Mouse (Mus musculus): ENCODE data around the gene Tgfbr1. TPM values are rescaled to one million over a fixed set of nuclear protein-coding genes. Genes with fewer than 3 reads are reported as not detected.
A peak's percentile ranks its signal among the peaks of the same experiment; 100 is the strongest.

The Tgfbr1 gene
- total and polyA plus RNA-seq, 3 experiments: 4.3 to 4.5 TPM; not detected in 1

- TF ChIP-seq TBP (IDR thresholded peaks at IDR 0.05; ENCODE audit: low read depth, low read length) (0 out of 2 replicates have a peak, but pooled peaks have one; percentile 16), ELF1 (IDR thresholded peaks at IDR 0.05; ENCODE audit: low read depth, low read length) (no peak), MXI1 (IDR thresholded peaks at IDR 0.05; ENCODE audit: low read depth, low read length) (0 out of 2 replicates have a peak, but pooled peaks have one; percentile 21), SMC3 (IDR thresholded peaks at IDR 0.05; ENCODE audit: low read depth, low read length) (peak; percentile 5; the same call in 1 of the 2 replicates)
These were observed 67.2 kb downstream of the Tgfbr1 start for GRCm38 (mm10) chr4:47420191-47420590.

GRCm38 (mm10) chr4:47422194-47422593, 69.2 kb downstream of the Tgfbr1 start:
- Histone ChIP-seq H3K9me3 (replicated peaks; ENCODE audit: insufficient read depth, low read length) (no peaks in the 10 kb centered on the region), H3K79me2 (ENCODE audit: control insufficient read depth, insufficient read depth, low read length, poor library complexity) (no peaks in the 10 kb centered on the region), H3K36me3 (ENCODE audit: control insufficient read depth in 1 of 2, insufficient read depth in 2 of 2, low read length in 2 of 2) (peaks cover 0 to 10% of the 10 kb centered on the region in 2 experiments; a peak in 2 of 4 replicates), H3K9ac (ENCODE audit: control insufficient read depth, low read depth, low read length, poor library complexity, severe bottlenecking) (no peak overlapping the region), H3K4me3 (ENCODE audit: control insufficient read depth in 1 of 2, insufficient read depth in 1 of 2, low read depth in 2 of 2, low read length in 2 of 2) (no peak overlapping the region), H3K27ac (ENCODE audit: control insufficient read depth, low read depth, low read length) (no peak overlapping the region), H3K27me3 (ENCODE audit: control insufficient read depth in 1 of 2, insufficient read depth in 2 of 2, low read length in 2 of 2) (no peaks in the 10 kb centered on the region), H3K4me1 (ENCODE audit: control insufficient read depth in 1 of 2, insufficient read depth in 2 of 2, low read length in 2 of 2) (peaks cover 0 to 10% of the 10 kb centered on the region in 2 experiments; a peak in 2 of 4 replicates)
- TF ChIP-seq MYB (IDR thresholded peaks at IDR 0.05; ENCODE audit: low read depth, low read length): no peak
- TF ChIP-seq NRF1 (IDR thresholded peaks at IDR 0.05; ENCODE audit: insufficient read depth, low read depth, low read length, poor library complexity, severe bottlenecking): no peak
- TF ChIP-seq POLR2AphosphoS5 (IDR thresholded peaks at IDR 0.05; ENCODE audit: borderline replicate concordance, low read depth, low read length): no peak
- no peak for TF ChIP-seq UBTF (IDR thresholded peaks at IDR 0.05; ENCODE audit: borderline replicate concordance, insufficient read depth, low read depth, low read length)
- no peak for TF ChIP-seq RCOR1 (IDR thresholded peaks at IDR 0.05; ENCODE audit: low read depth, low read length)
- peak; percentile 62 for TF ChIP-seq TAL1 (IDR thresholded peaks at IDR 0.05; ENCODE audit: low read length)
- TF ChIP-seq MXI1 (IDR thresholded peaks at IDR 0.05; ENCODE audit: low read depth, low read length): no peak
- no peak for TF ChIP-seq POLR2A (IDR thresholded peaks at IDR 0.05; ENCODE audit: control insufficient read depth in 1 of 2, insufficient read depth in 1 of 2, low read depth in 1 of 2, low read length in 2 of 2, poor library complexity in 1 of 2)
- TF ChIP-seq KAT2A (conservative IDR thresholded peaks at IDR 0.05; ENCODE audit: low read depth, low read length): no peak
- 0 out of 2 replicates have a peak, but pooled peaks have one; percentile 36 for TF ChIP-seq ETS1 (IDR thresholded peaks at IDR 0.05; ENCODE audit: low read depth, low read length)
- peak in 1 of 2 experiments; percentile 52; a peak in 2 of 4 replicates for TF ChIP-seq EP300 (IDR thresholded peaks at IDR 0.05; ENCODE audit: low read depth in 1 of 2, low read length in 2 of 2)
- TF ChIP-seq JUND (IDR thresholded peaks at IDR 0.05; ENCODE audit: low read depth, low read length): no peak
- TF ChIP-seq CHD1 (IDR thresholded peaks at IDR 0.05; ENCODE audit: low read depth, low read length): no peak
- no peak for TF ChIP-seq RAD21 (IDR thresholded peaks at IDR 0.05; ENCODE audit: low read depth, low read length)
- TF ChIP-seq USF1 (IDR thresholded peaks at IDR 0.05; ENCODE audit: low read depth, low read length): no peak
- DNase-seq (ENCODE audit: low read depth, low spot score): peak; percentile 56

More at GRCm38 (mm10) chr4:47420191-47420590, 67.2 kb downstream of the Tgfbr1 start:
- H3K27ac ChIP-seq (ENCODE audit: control insufficient read depth, low read depth, low read length): no peak overlapping the region
- peak overlapping the region; percentile 19 to 36; a peak in 3 of 4 replicates for H3K4me3 ChIP-seq (ENCODE audit: control insufficient read depth in 1 of 2, insufficient read depth in 1 of 2, low read depth in 2 of 2, low read length in 2 of 2)
- peak overlapping the region; percentile 20; the same call in 1 of the 2 replicates for H3K9ac ChIP-seq (ENCODE audit: control insufficient read depth, low read depth, low read length, poor library complexity, severe bottlenecking)
- peaks cover 0 to 10% of the 10 kb centered on the region in 2 experiments; a peak in 2 of 4 replicates for H3K36me3 ChIP-seq (ENCODE audit: control insufficient read depth in 1 of 2, insufficient read depth in 2 of 2, low read length in 2 of 2)
- peaks cover 0 to 10% of the 10 kb centered on the region in 2 experiments; a peak in 2 of 4 replicates for H3K4me1 ChIP-seq (ENCODE audit: control insufficient read depth in 1 of 2, insufficient read depth in 2 of 2, low read length in 2 of 2)
- no peaks in the 10 kb centered on the region for H3K9me3 ChIP-seq (replicated peaks; ENCODE audit: insufficient read depth, low read length)
- peak; percentile 72 for DNase-seq (ENCODE audit: low read depth, low spot score)
- H3K27me3 ChIP-seq (ENCODE audit: control insufficient read depth in 1 of 2, insufficient read depth in 2 of 2, low read length in 2 of 2): no peaks in the 10 kb centered on the region
- no peaks in the 10 kb centered on the region for H3K79me2 ChIP-seq (ENCODE audit: control insufficient read depth, insufficient read depth, low read length, poor library complexity)

Data from MEL (cell line).